Mouse (Mus musculus) embryonic facial prominence, embryonic 12.5 days (tissue): ENCODE data around the gene Colca2. TPM values are rescaled to one million over a fixed set of nuclear protein-coding genes. Genes with fewer than 3 reads are reported as not detected.
A peak's percentile ranks its signal among the peaks of the same experiment; 100 is the strongest.

ENCODE experiments used
- ATAC-seq: fragments of 200-750 bp; cut with Nextera tagmentation; 2 replicates; pipeline ENCODE4 v1.8.0; 2017; ENCODE audit not compliant: insufficient number of reproducible peaks, insufficient read depth, low FRiP score, low TSS enrichment
- H3K27ac ChIP-seq: fragments of 300-500 bp; sonication (generic); 2 replicates; pipeline ENCODE4 v1.5.1; 2016; ENCODE audit warnings: mild to moderate bottlenecking
- H3K27me3 ChIP-seq: fragments of 300-500 bp; sonication (generic); 2 replicates; pipeline ENCODE4 v1.6.1; 2016; ENCODE audit warnings: mild to moderate bottlenecking, moderate library complexity
- H3K36me3 ChIP-seq: fragments of 300-500 bp; sonication (generic); 2 replicates; pipeline ENCODE4 v1.6.1; 2016; ENCODE audit warnings: mild to moderate bottlenecking
- H3K4me1 ChIP-seq: fragments of 300-500 bp; sonication (generic); 2 replicates; pipeline ENCODE4 v1.6.1; 2016
- H3K4me2 ChIP-seq: fragments of 300-500 bp; sonication (generic); replicated peaks from 2 replicates; pipeline ENCODE4 v1.6.1; 2016; ENCODE audit warnings: mild to moderate bottlenecking, moderate library complexity
- H3K4me3 ChIP-seq: fragments of 300-500 bp; sonication (generic); 2 replicates; pipeline ENCODE4 v1.5.1; 2016; ENCODE audit warnings: mild to moderate bottlenecking
- H3K9ac ChIP-seq: fragments of 300-500 bp; sonication (generic); 2 replicates; pipeline ENCODE4 v1.6.1; 2016; ENCODE audit warnings: mild to moderate bottlenecking, moderate library complexity
- H3K9me3 ChIP-seq: fragments of 300-500 bp; sonication (generic); 2 replicates; pipeline ENCODE4 v1.6.1; 2016; ENCODE audit warnings: mild to moderate bottlenecking, moderate library complexity
- WGBS: fragments of 180-500 bp; shearing (Covaris S2); methylation state at CpG from one replicate; pipeline ENCODE4 v1.1.7; 2016; 5-methylcytosine and 5-hydroxymethylcytosine counted together
- polyA plus RNA-seq: library from polyadenylated mRNA; unstranded; fragments of >200 nt; fragmentation: Nextera tagmentation; extraction: Ambion mirVana; gene quantifications from 2 replicates; pipeline ENCODE4 v1.2.1, GENCODE M21; 2016

The Colca2 gene
- polyA plus RNA-seq, 1 experiment from 2014 or later: 3.0 TPM

GRCm38 (mm10) chr9:51306351-51306750, 28.0 kb upstream of the Colca2 start:
- no peak overlapping the region for H3K4me3 ChIP-seq
- no peaks in the 10 kb centered on the region for H3K27me3 ChIP-seq
- 85% methylated on average over 3 of the region's 3 CpGs for WGBS
- H3K4me2 ChIP-seq: no peak overlapping the region
- no peaks in the 10 kb centered on the region for H3K4me1 ChIP-seq
- no peak overlapping the region for H3K27ac ChIP-seq
- no peak for ATAC-seq
- no peak overlapping the region for H3K9ac ChIP-seq
- no peaks in the 10 kb centered on the region for H3K9me3 ChIP-seq
- H3K36me3 ChIP-seq: no peaks in the 10 kb centered on the region

- WGBS: 72% methylated on average over 3 of the region's 3 CpGs
- no peak overlapping the region for H3K4me3 ChIP-seq
- H3K4me2 ChIP-seq: no peak overlapping the region
Measured at GRCm38 (mm10) chr9:51305146-51305545, 26.8 kb upstream of the Colca2 start.

GRCm38 (mm10) chr9:51303980-51304379, 25.6 kb upstream of the Colca2 start:
- Histone ChIP-seq H3K4me3 (no peak overlapping the region), H3K4me1 (no peaks in the 10 kb centered on the region), H3K4me2 (no peak overlapping the region), H3K27ac (no peak overlapping the region), H3K9ac (no peak overlapping the region), H3K9me3 (no peaks in the 10 kb centered on the region), H3K36me3 (no peaks in the 10 kb centered on the region), H3K27me3 (no peaks in the 10 kb centered on the region)
- ATAC-seq: no peak
- 72% methylated on average over 5 of the region's 5 CpGs for WGBS

More at GRCm38 (mm10) chr9:51305146-51305545, 26.8 kb upstream of the Colca2 start:
- no peak for ATAC-seq
- H3K27me3 ChIP-seq: no peaks in the 10 kb centered on the region
- no peaks in the 10 kb centered on the region for H3K4me1 ChIP-seq
- H3K27ac ChIP-seq: no peak overlapping the region
- H3K36me3 ChIP-seq: no peaks in the 10 kb centered on the region
- H3K9ac ChIP-seq: no peak overlapping the region
- no peaks in the 10 kb centered on the region for H3K9me3 ChIP-seq

- 73% methylated on average over 8 of the region's 8 CpGs for WGBS
Measured at GRCm38 (mm10) chr9:51293541-51293940, 15.2 kb upstream of the Colca2 start.

GRCm38 (mm10) chr9:51292674-51293073, 14.3 kb upstream of the Colca2 start:
- Histone ChIP-seq H3K27me3 (no peaks in the 10 kb centered on the region), H3K4me2 (no peak overlapping the region), H3K9me3 (no peaks in the 10 kb centered on the region), H3K9ac (no peak overlapping the region), H3K4me1 (no peaks in the 10 kb centered on the region), H3K27ac (no peak overlapping the region), H3K4me3 (no peak overlapping the region), H3K36me3 (no peaks in the 10 kb centered on the region)
- 34% methylated on average over 4 of the region's 4 CpGs for WGBS
- no peak for ATAC-seq

More at GRCm38 (mm10) chr9:51293541-51293940, 15.2 kb upstream of the Colca2 start:
- H3K9me3 ChIP-seq: no peaks in the 10 kb centered on the region
- no peak overlapping the region for H3K4me3 ChIP-seq
- ATAC-seq: no peak
- H3K27me3 ChIP-seq: no peaks in the 10 kb centered on the region
- no peak overlapping the region for H3K27ac ChIP-seq
- H3K4me1 ChIP-seq: no peaks in the 10 kb centered on the region
- H3K9ac ChIP-seq: no peak overlapping the region
- H3K4me2 ChIP-seq: no peak overlapping the region
- no peaks in the 10 kb centered on the region for H3K36me3 ChIP-seq

GRCm38 (mm10) chr9:51290980-51291379, 12.6 kb upstream of the Colca2 start:
- Histone ChIP-seq H3K36me3 (no peaks in the 10 kb centered on the region), H3K27me3 (no peaks in the 10 kb centered on the region), H3K4me3 (no peak overlapping the region), H3K9me3 (no peaks in the 10 kb centered on the region), H3K4me1 (no peaks in the 10 kb centered on the region), H3K4me2 (no peak overlapping the region), H3K9ac (no peak overlapping the region), H3K27ac (no peak overlapping the region)
- no peak for ATAC-seq
- WGBS: 81% methylated on average over 4 of the region's 4 CpGs

GRCm38 (mm10) chr9:51286079-51286478, 7.7 kb upstream of the Colca2 start:
- H3K27me3 ChIP-seq: no peaks in the 10 kb centered on the region
- no peaks in the 10 kb centered on the region for H3K36me3 ChIP-seq
- no peak for ATAC-seq

GRCm38 (mm10) chr9:51277834-51278498, 403 bp downstream of the Colca2 start:
- Histone ChIP-seq H3K4me1 (peaks cover 4% of the 10 kb centered on the region; the same call in 1 of the 2 replicates), H3K4me3 (peak overlapping the region; percentile 56), H3K9me3 (no peaks in the 10 kb centered on the region), H3K27me3 (peaks cover 15% of the 10 kb centered on the region), H3K27ac (peak overlapping the region; percentile 70; the same call in 1 of the 2 replicates), H3K4me2 (peak overlapping the region; percentile 85), H3K9ac (peak overlapping the region; percentile 56), H3K36me3 (no peaks in the 10 kb centered on the region)
- ATAC-seq: peak; percentile 9; the same call in 1 of the 2 replicates
- 14% methylated on average over 13 of the region's 13 CpGs for WGBS

More at GRCm38 (mm10) chr9:51286079-51286478, 7.7 kb upstream of the Colca2 start:
- no peak overlapping the region for H3K4me3 ChIP-seq
- no peak overlapping the region for H3K9ac ChIP-seq
- H3K4me2 ChIP-seq: no peak overlapping the region
- no peak overlapping the region for H3K27ac ChIP-seq
- no peaks in the 10 kb centered on the region for H3K4me1 ChIP-seq
- H3K9me3 ChIP-seq: no peaks in the 10 kb centered on the region
- WGBS: 49% methylated on average over 2 of the region's 2 CpGs

GRCm38 (mm10) chr9:51274678-51275077, 3.7 kb downstream of the Colca2 start:
- ATAC-seq: no peak
- Histone ChIP-seq H3K27ac (no peak overlapping the region), H3K4me2 (no peak overlapping the region), H3K27me3 (peaks cover 6% of the 10 kb centered on the region; the same call in 1 of the 2 replicates), H3K4me3 (no peak overlapping the region), H3K4me1 (peaks cover 4% of the 10 kb centered on the region; the same call in 1 of the 2 replicates), H3K9me3 (no peaks in the 10 kb centered on the region), H3K9ac (no peak overlapping the region), H3K36me3 (no peaks in the 10 kb centered on the region)
- WGBS: 25% methylated on average over 4 of the region's 4 CpGs

GRCm38 (mm10) chr9:51273581-51274154, 4.7 kb downstream of the Colca2 start:
- H3K4me3 ChIP-seq: no peak overlapping the region
- 70% methylated on average over 9 of the region's 9 CpGs for WGBS
- H3K4me2 ChIP-seq: no peak overlapping the region
- no peaks in the 10 kb centered on the region for H3K36me3 ChIP-seq
- H3K27me3 ChIP-seq: no peaks in the 10 kb centered on the region
- H3K9me3 ChIP-seq: no peaks in the 10 kb centered on the region
- ATAC-seq: no peak
- H3K27ac ChIP-seq: no peak overlapping the region
- peaks cover 4% of the 10 kb centered on the region; the same call in 1 of the 2 replicates for H3K4me1 ChIP-seq
- no peak overlapping the region for H3K9ac ChIP-seq

- ATAC-seq: no peak
- Histone ChIP-seq H3K4me3 (no peak overlapping the region), H3K4me1 (no peaks in the 10 kb centered on the region), H3K9ac (no peak overlapping the region), H3K4me2 (no peak overlapping the region), H3K27ac (no peak overlapping the region), H3K9me3 (no peaks in the 10 kb centered on the region), H3K36me3 (no peaks in the 10 kb centered on the region), H3K27me3 (no peaks in the 10 kb centered on the region)
- 78% methylated on average over 5 of the region's 5 CpGs for WGBS
Measured at GRCm38 (mm10) chr9:51272102-51272501, 6.3 kb downstream of the Colca2 start.

- Histone ChIP-seq H3K9ac (no peak overlapping the region), H3K9me3 (no peaks in the 10 kb centered on the region), H3K36me3 (no peaks in the 10 kb centered on the region), H3K4me2 (no peak overlapping the region), H3K4me3 (no peak overlapping the region), H3K27me3 (no peaks in the 10 kb centered on the region), H3K4me1 (no peaks in the 10 kb centered on the region), H3K27ac (no peak overlapping the region)
- 80% methylated on average over 8 of the region's 8 CpGs for WGBS
- ATAC-seq: no peak
Measured at GRCm38 (mm10) chr9:51271073-51271472, 7.3 kb downstream of the Colca2 start.
